Comparison of ENCODE assay signal across 26 mouse cellular contexts in genomic region chr12:30252381-30252780, GRCm38 (mm10).
"Had no signal": no experiment of that assay in that cellular context is flagged by ENCODE, and none has a peak within 500 bp of the region (broad histone marks: within the 10 kb centered on the region; RNA-seq: fewer than 3 reads in every experiment).

No protein-coding gene starts in this region.

- H3K36me3 ChIP-seq: heart, embryonic 10.5 days; heart, embryonic 12.5 days; hindbrain, embryonic 10.5 days; hindbrain, embryonic 12.5 days; intestine, embryonic 15.5 days; limb, embryonic 12.5 days; liver, embryonic 13.5 days had no signal

- H3K27ac ChIP-seq: gastrocnemius, adult 2 months; heart, embryonic 10.5 days; hindbrain, embryonic 10.5 days; hindbrain, embryonic 12.5 days; hindbrain, embryonic 14.5 days; intestine, embryonic 15.5 days; layer of hippocampus, adult 2 months; left cerebral cortex, adult 2 months; limb, embryonic 12.5 days; liver, embryonic 13.5 days had no signal

- H3K27me3 ChIP-seq: heart, embryonic 12.5 days; hindbrain, embryonic 12.5 days; intestine, embryonic 15.5 days; limb, embryonic 12.5 days; liver, embryonic 13.5 days had no signal

- H3K9me3 ChIP-seq: heart, embryonic 10.5 days; heart, embryonic 12.5 days; hindbrain, embryonic 10.5 days; hindbrain, embryonic 12.5 days; intestine, embryonic 15.5 days; limb, embryonic 12.5 days; liver, embryonic 13.5 days had no signal

- ATAC-seq: hindbrain, embryonic 16.5 days; inflammation-experienced regulatory T-cells, adult 6 months; intestine, embryonic 15.5 days; intestine, postnatal 0 days had no signal

- H3K9ac ChIP-seq: heart, embryonic 12.5 days; hindbrain, embryonic 12.5 days; hindbrain, embryonic 14.5 days; intestine, embryonic 15.5 days; limb, embryonic 12.5 days; liver, embryonic 13.5 days had no signal

- H3K4me3 ChIP-seq: gastrocnemius, adult 2 months; heart, embryonic 10.5 days; heart, embryonic 12.5 days; hindbrain, embryonic 10.5 days; hindbrain, embryonic 12.5 days; intestine, embryonic 15.5 days; layer of hippocampus, adult 2 months; left cerebral cortex, adult 2 months; limb, embryonic 12.5 days; liver, embryonic 13.5 days had no signal

- H3K4me2 ChIP-seq: heart, embryonic 12.5 days; hindbrain, embryonic 12.5 days; hindbrain, embryonic 14.5 days; intestine, embryonic 15.5 days; limb, embryonic 12.5 days; liver, embryonic 11.5 days; liver, embryonic 13.5 days had no signal

- DNase-seq: gastrocnemius, adult 2 months; gastrocnemius, postnatal 10 days; gastrocnemius, postnatal 25 days; heart, postnatal 10 days; heart, postnatal 4 days; kidney, adult 18-20 months; kidney, adult 8-10 months; kidney, postnatal 10 days; kidney, postnatal 25 days; kidney, postnatal 4 days; left cerebral cortex, postnatal 4 days; liver; liver, embryonic 13.5 days had no signal

- H3K4me1 ChIP-seq: heart, embryonic 10.5 days; heart, embryonic 12.5 days; hindbrain, embryonic 10.5 days; hindbrain, embryonic 12.5 days; intestine, embryonic 15.5 days; limb, embryonic 12.5 days; liver, embryonic 13.5 days had no signal
